Mouse (Mus musculus) induced T-regulatory cell, adult 2 months (primary cell): ENCODE results near the gene Kcnj8.
"Not testable (repeated sequence)": the region's sequence is repeated elsewhere in the genome, so short reads cannot be mapped to it uniquely, and the experiment has no call there.

ENCODE experiments used
- DNase-seq: peaks from one replicate; pipeline ENCODE4 v3.0.0-alpha.2; 2012; ENCODE audit warnings: low read depth

Gene Kcnj8

DNA sequence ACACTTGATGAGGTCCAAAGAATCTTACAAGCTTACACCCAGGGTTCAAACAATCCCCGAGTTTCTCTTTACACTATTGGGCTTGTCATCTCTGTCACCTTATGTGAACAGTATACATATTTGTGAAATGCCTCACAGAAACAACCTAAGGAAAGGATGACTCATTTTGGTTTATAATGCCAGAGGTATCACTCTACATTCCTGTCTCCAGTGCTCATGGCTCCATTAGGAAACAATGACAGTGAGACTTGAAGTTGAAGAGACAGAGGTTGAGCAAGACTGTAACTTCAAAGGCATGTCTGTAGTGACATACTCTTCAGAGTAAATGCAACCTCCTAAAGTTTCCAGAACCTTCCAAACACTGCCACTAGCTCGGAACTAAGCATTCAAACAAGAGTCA lies 23.0 kb downstream of the Kcnj8 start:
- no peak for DNase-seq

- DNase-seq: no peak
These were observed 26.3 kb downstream of the Kcnj8 start for GRCm38 (mm10) chr6:142545132-142545531.

DNA sequence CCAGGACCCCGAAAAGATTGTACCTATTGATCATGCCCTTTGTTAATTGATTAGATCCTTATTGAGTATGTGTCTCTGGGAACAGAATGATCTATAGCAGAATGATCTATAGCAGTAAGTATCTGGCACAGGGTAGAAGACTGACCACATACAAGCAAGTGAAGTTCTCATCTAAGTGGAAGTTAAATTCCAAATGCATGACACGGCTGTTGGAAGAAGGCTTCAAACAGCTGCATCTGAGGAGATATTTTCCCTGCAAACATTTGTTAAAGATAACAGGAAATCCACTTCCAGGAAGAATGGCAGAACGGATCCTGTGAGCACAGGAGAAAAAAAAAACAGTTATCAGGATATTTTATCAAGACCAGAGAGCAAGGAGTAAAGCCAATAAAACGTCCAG lies 27.8 kb downstream of the Kcnj8 start:
- DNase-seq: no peak

- DNase-seq: no peak
These were observed 28.6 kb downstream of the Kcnj8 start for GRCm38 (mm10) chr6:142542800-142543175.

GRCm38 (mm10) chr6:142542082-142542799 lies 29.2 kb downstream of the Kcnj8 start:
- DNase-seq: no peak

- no peak for DNase-seq
These were observed 30.8 kb downstream of the Kcnj8 start for GRCm38 (mm10) chr6:142540561-142541160.

- DNase-seq: no peak
These were observed 31.3 kb downstream of the Kcnj8 start for GRCm38 (mm10) chr6:142540131-142540530.

DNA sequence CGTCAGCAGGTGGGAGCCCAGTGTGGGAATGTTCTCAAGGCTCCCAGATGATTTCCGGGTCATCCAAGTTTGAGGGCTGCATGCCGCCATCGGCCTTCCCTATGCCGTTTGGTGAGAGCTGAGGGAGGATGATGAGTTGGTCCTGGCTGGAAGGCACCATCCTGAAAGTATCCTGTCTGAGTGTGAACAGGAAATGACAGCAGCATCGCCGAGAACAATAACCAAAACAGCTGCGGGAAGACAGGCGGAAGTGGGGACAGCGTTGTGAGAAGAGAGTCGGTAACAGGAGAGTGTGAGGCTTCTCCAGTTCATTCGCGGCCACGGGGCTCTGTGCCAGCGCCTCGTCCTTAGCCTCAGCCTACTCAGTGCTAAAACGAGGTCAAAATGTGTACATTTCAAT lies 32.9 kb downstream of the Kcnj8 start:
- DNase-seq: peak; percentile 39

- DNase-seq: no peak
These were observed 38.0 kb downstream of the Kcnj8 start for GRCm38 (mm10) chr6:142533412-142533811.

- no peak for DNase-seq
These were observed 38.7 kb downstream of the Kcnj8 start for GRCm38 (mm10) chr6:142532686-142533085.

DNA sequence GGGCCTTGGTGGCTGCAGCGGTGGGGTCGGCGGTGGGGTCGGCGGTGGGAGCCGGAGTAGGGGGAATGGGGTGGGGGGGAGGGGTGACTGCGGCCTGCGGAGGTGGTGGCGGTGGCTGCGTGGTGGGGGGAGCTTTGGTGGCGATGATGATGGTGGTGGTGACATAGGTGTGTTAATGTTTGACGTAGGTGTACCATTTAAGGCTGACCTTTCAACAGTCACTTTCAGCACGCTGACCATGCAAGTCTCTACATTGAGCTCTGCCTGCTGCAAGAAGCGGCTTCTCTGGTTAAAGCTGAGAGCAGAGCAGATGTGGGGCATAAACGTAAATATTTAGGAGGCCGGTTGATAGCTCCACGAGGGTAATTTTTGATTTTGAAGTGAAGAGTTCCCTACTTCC lies 39.3 kb downstream of the Kcnj8 start:
- DNase-seq: no peak

GRCm38 (mm10) chr6:142530378-142530777 lies 41.0 kb downstream of the Kcnj8 start:
- DNase-seq: no peak

- DNase-seq: no peak
These were observed 41.7 kb downstream of the Kcnj8 start for GRCm38 (mm10) chr6:142529680-142530079.

- DNase-seq: no peak
These were observed 43.4 kb downstream of the Kcnj8 start for GRCm38 (mm10) chr6:142527931-142528562.

DNA sequence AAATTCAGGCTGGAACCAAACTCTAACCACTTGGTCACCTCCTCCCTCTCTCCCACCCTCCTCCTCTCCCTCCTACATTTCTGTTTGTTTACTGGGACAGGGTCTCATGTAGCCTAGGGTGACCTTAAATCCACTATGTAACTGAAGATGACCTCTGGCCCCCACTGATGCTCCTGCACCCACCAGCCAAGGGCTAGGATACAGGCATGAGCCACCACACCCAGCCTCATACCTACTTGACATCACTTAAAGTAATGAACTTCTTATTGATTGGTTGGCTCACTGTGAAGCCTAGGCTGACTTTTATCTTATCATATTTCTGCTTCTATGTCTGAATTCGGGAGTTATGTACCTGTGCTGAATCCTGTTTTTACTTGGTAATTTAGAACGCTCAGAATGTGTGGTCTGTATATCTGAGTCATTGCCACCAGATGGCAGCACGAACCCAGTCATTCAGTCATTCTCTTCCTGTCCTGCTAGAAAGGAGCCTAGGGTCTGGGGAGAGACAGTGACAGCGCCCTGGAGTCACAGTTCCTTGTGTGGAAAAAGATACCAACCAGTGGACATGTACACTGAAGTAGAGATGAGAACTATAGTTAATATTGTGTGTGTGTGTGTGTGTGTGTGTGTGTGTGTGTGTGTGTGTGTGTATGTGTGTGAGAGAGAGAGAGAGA lies 46.6 kb downstream of the Kcnj8 start:
- peak; percentile 82 for DNase-seq

DNA sequence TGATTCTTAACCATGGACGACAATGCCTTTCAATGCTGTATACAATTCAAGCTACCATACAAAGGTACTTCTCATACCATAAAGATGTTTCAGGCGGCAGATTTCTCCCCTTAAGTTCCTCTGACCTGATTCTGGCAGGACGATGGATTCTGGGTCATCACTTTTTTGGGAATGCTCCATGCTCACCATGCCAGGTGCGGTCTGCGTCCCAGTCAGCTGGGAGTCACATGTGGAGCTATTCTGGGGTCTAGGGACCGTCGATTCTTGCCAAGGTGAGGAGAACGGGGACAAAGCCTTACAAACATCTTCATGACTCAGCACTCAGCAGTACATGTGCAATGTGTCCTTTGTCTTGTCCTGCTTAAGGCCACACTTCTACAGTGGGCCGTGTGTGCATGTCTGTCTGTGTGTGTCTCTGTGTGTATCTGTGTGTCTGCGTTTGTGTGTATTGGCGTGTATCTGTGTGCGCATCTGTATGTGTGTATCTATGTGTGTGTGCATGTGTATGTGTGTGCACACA lies 49.8 kb downstream of the Kcnj8 start:
- no peak for DNase-seq

DNA sequence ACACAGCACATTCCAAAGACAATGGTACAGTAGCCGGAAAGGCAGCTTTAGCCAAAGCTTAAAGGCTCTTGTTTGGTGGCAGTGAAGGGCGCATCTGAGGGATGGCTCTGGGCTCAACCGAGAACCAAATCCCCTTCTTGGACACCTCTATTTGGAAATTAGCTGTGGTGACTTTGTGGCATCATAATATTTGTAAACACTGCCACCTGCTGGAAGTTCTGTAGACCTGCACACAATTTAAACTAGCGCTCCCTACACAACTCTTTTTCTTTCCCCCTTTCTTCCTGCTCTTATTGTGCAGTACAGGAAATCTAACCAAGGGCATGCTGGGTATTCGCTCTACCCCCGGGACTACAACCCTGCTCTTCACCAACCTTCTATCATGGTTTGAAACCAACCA lies 52.3 kb downstream of the Kcnj8 start:
- peak; percentile 65 for DNase-seq

GRCm38 (mm10) chr6:142515379-142515778 lies 56.0 kb downstream of the Kcnj8 start:
- not testable (repeated sequence) for DNase-seq

DNA sequence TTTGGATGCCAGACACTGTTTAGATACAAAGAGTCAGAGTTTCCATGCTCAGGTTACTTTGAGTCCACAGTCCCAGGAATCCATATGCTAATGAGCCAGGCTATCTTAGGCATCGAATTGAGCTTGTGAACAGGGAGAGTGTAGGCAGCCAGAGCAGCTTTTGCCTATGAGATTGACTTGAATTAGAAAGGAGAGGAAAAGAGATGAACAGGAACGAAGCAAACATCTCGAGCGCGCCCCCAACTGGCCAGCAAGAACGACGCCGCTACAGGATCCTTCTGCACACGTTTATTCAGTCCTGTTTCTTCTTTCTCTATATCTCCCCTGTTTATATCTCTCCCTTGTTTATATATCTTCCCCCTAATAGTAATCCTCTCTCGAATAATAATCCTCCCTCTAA lies 56.5 kb downstream of the Kcnj8 start:
- peak; percentile 35 for DNase-seq
